Mouse (Mus musculus) ovary, adult 18-20 months (tissue): Measurements from ENCODE around the gene Rasl12.
A peak's percentile ranks its signal among the peaks of the same experiment; 100 is the strongest.

Experiments used
- DNase-seq: peaks from one replicate; pipeline ENCODE4 v3.0.0; 2022; ENCODE audit warnings: low spot score, mixed read lengths

Rasl12 gene

DNA sequence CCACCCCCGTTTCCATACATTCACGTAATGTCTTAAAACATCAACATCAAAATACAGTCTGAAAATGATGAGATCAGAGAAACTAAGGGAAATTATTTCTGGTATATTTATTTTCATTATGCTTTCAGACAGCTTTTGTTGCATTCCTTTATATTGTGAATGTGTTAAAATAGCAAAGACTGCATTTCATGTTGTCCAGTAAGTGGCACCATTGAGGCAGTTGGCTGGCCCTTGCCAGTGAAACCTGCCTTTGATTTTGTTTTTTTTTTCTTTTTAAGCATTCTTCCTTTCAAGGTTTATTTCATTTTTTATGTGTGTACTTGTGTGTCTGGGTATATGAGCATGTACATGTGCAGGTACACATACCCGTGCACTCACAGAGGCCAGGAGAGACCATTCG lies 46.4 kb downstream of the Rasl12 start:
- no peak for DNase-seq

DNA sequence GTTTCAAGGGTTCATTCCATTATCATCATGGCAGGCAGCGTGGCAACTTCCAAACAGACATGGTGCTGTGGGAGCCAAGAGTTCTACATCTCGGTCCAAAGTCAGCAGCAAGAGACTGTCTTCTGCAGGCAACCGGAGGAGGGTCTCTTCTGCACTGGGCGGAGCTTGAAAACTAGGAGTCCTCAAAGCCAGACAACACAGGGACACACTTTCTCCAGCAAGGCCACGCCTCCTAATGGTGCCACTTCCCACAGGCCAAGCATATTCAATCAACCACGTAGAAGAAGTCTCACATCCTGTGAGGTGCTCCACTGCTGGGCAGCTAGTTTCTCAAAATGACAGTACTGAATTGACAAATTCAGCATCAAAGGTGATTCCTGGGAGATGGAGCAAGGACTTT lies 49.6 kb downstream of the Rasl12 start:
- DNase-seq, result no peak

DNA sequence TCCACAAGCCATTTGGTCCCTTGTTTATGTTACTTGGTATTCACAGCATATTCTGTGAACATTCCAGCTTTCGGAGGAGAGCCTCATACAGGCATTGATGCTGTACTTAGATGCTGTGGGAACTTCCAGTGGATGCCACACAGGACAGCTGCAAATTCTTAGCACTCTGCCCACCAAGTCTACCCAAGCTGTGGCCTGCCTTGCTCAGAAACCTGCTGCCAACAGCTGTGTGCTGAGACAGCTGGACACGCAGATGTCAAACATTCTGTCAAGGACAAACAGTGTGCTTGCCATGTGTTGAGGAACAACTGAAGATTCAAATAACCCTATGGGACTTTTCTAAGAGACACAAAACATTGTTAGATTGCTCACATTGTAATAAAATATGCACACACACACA lies 60.7 kb downstream of the Rasl12 start:
- no peak for DNase-seq

DNA sequence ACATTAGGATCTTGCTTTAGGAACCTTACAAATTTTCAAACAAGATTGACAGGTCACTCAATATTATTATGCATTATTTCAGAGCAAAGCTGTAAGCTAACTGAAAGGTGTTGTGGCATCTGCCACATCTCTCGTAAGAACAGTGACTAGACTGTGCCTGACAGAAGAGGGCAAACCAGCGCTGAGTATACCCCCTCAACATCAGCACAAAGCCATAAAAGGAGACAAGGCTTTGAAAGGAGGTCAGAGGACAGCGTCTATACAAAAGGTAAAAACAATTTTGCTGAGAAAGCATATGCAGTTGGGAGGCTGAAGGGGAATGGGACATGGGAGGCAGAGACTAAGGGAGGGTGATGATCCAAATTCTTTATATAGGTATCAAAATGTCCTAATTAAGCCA lies 61.9 kb downstream of the Rasl12 start:
- DNase-seq, result no peak

DNA sequence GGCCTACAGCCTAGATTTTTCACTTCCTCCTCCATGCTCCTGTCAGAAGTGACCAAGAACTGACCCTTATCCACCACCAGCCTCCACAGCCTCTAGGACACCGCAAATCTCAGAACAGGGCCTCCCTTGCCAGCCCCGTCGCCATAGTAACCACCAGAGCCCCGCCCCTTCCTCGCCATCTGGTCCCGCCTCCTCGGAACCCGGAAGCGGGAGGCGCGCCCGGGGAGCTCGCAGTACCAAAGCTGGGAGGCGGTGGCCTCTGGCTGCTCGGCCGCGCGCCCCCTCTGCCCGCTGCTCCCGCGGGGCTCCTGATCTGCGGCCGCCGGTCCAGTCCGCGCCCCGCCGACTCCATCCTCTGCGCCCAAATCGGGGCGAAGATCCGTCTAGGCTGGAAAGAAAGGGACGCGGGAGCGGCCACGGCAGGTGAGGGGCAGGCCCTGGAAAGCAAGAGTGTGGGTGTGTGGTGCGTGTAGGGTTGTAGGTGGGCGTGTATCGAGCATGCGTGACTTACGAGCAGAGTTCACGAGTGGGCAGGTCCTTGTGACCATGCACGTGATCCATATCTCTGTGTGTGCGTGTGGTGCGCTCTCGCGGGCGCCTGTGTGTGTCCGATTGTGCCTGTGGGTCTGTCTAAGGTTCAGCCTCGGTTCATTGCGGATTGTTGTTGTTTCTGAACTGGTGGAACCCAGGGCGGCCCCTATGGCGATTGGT lies 62.6 kb downstream of the Rasl12 start, which contains the start of gene Spg21:
Gene Spg21, plus strand, starts transcription at position 216 of the 711 bp plus-strand sequence.
- DNase-seq, result peak; percentile 94

DNA sequence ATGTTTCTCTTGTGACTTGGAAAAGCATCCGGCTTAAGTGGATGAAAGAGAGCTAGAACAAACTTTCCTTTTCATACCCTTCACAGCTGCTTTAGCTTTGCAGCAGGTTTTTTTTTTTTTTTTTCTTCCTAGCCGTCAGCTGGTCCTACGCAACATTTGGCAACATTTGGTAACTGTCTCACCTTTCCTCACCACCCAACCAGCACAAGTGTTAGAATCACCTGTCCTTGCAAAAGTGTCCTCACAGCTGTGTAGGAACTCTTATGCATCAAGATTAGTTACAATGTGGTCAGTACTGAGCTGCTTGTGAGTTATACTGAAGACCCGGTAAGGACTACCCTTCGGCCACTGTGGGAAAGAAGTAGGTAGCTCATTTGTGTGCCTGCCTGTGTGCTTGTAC lies 64.2 kb downstream of the Rasl12 start:
- no peak for DNase-seq

DNA sequence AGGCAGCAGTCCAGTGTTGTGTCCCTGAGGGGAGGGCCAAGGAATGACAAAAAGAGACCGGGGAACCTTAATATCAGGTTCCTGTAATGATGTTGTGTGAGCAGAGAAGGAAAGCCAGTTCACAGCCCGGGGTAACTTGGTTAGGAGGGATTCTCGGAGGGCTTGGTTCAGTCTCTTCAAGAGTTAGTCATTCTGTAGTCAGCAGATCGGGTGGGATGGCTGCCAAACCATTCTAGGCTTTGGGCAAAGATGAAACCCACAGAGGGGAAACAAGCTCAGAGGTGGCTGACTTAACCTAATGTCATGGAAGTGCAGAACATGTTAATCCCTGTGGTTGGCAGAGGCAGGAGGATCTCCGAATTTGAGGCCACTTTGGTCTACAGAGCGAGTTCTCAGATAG lies 65.9 kb downstream of the Rasl12 start:
- DNase-seq, result peak; percentile 35
